Mouse (Mus musculus) G1E (cell line): ENCODE results near the gene Arl14. TPM values are rescaled to one million over a fixed set of nuclear protein-coding genes. Genes with fewer than 3 reads are reported as not detected.

Experiments
- ATAC-seq: 2 replicates; pipeline ENCODE4 v1.8.0; 2016; ENCODE audit warnings: mild to moderate bottlenecking; ENCODE audit not compliant: insufficient number of reproducible peaks, poor library complexity, low FRiP score, severe bottlenecking; ENCODE audit errors: extremely low read depth
- DNase-seq: peaks from one replicate; pipeline ENCODE4 v3.0.0; 2012; ENCODE audit warnings: low spot score
- H3K27me3 ChIP-seq: 2 replicates; pipeline ENCODE4 v1.6.1; 2012; ENCODE audit warnings: mild to moderate bottlenecking, low read length, inconsistent platforms; ENCODE audit not compliant: insufficient read depth
- H3K36me3 ChIP-seq: replicated peaks from 2 replicates; pipeline ENCODE3; 2012; ENCODE audit warnings: mild to moderate bottlenecking, inconsistent platforms
- H3K4me1 ChIP-seq: 2 replicates; pipeline ENCODE4 v1.6.1; 2012; ENCODE audit warnings: low read depth, low read length, inconsistent platforms, mixed read lengths; ENCODE audit not compliant: insufficient read depth
- H3K4me3 ChIP-seq: 2 replicates; pipeline ENCODE4 v1.5.1; 2012; ENCODE audit warnings: low read depth, mild to moderate bottlenecking, inconsistent platforms, low read length, moderate library complexity, mixed read lengths
- H3K9me3 ChIP-seq: replicated peaks from 2 replicates; pipeline ENCODE4 v1.6.1; 2012; ENCODE audit warnings: inconsistent platforms
- CTCF ChIP-seq: IDR thresholded peaks from 2 replicates; pipeline ENCODE4 v1.5.1; 2012; ENCODE audit warnings: low read depth, low read length, inconsistent platforms, mixed read lengths
- GATA1 ChIP-seq: IDR thresholded peaks from 2 replicates; pipeline ENCODE4 v1.6.1; 2012; ENCODE audit warnings: borderline replicate concordance, low read length, inconsistent platforms, mixed read lengths
- GATA2 ChIP-seq: IDR thresholded peaks from 2 replicates; pipeline ENCODE4 v1.6.1; 2012; ENCODE audit warnings: low read depth, low read length, inconsistent platforms, borderline replicate concordance
- POLR2AphosphoS5 ChIP-seq: IDR thresholded peaks from 2 replicates; pipeline ENCODE4 v1.6.1; 2012; ENCODE audit warnings: low read depth, low read length, inconsistent platforms; ENCODE audit not compliant: insufficient replicate concordance
- TAL1 ChIP-seq: conservative IDR thresholded peaks from 2 replicates; pipeline ENCODE4 v1.6.1; 2012; ENCODE audit warnings: low read depth, low read length, inconsistent platforms, mixed read lengths
- polyA plus RNA-seq: library from polyadenylated mRNA; stranded (reverse); fragments of >175 nt; gene quantifications from 2 replicates; pipeline ENCODE4 v1.2.3, GENCODE M21; 2012
- total RNA-seq, 2 experiments: library from RNA; stranded (forward) in 1 of 2; stranded (reverse) in 1 of 2; fragments of 200-1000 nt in 1 of 2; fragments of >200 nt in 1 of 2; fragmentation: Nextera tagmentation in 1 of 2; gene quantifications; 2 replicates each; pipeline ENCODE4 v1.2.3; 2014 to 2017

Gene Arl14
- total and polyA plus RNA-seq, 3 experiments: not detected

DNA sequence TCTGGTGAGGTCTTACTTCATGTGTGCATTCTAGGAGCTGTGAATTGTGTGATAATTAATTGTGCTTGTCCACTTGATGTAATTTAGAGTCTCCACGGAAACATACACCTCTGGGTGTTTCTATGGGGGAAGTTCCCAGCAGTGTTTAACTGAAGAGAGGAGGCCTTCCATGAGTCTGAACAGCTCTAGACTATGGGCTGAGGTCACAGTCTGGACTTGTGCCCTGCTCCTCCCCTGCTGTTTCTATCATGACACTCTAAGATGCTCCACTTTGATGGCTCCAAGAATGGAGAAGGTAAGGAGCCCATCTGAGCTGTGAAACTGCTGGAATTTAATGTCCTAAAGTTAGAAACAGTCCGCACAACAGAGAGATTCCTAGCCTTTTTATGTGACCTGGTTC lies 24.1 kb upstream of the Arl14 start:
- Histone ChIP-seq H3K36me3 (no peaks in the 10 kb centered on the region), H3K27me3 (peaks cover 8% of the 10 kb centered on the region; the same call in 1 of the 2 replicates), H3K4me3 (no peak overlapping the region), H3K4me1 (no peaks in the 10 kb centered on the region), H3K9me3 (no peaks in the 10 kb centered on the region)
- TF ChIP-seq TAL1: no peak
- no peak for TF ChIP-seq GATA2
- TF ChIP-seq CTCF: no peak
- no peak for DNase-seq
- ATAC-seq: no peak

DNA sequence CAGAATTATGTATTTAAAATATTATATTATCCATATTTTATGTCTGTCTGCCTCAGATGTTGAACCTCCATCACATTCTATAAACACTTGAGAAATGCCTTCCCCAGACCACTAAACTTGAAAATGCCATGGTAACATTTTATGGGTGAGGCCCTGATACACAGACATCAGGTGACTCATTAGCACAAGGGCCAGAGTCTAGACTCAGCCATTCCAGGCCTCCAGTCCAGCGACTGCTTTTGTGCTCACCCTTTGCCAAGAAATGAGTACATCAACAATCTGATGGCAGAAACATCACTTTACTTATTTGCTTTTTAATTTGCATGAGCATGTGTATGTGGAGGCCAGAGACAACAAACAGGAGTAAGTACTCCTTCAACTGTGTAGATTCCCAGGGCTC lies 22.0 kb upstream of the Arl14 start:
- no peaks in the 10 kb centered on the region for H3K9me3 ChIP-seq
- H3K4me3 ChIP-seq: no peak overlapping the region
- H3K4me1 ChIP-seq: peaks cover 1% of the 10 kb centered on the region; the same call in 1 of the 2 replicates
- H3K36me3 ChIP-seq: no peaks in the 10 kb centered on the region
- ATAC-seq (no peak), DNase-seq (no peak)
- peaks cover 8% of the 10 kb centered on the region; the same call in 1 of the 2 replicates for H3K27me3 ChIP-seq
- TF ChIP-seq GATA2 (no peak), POLR2AphosphoS5 (no peak)

DNA sequence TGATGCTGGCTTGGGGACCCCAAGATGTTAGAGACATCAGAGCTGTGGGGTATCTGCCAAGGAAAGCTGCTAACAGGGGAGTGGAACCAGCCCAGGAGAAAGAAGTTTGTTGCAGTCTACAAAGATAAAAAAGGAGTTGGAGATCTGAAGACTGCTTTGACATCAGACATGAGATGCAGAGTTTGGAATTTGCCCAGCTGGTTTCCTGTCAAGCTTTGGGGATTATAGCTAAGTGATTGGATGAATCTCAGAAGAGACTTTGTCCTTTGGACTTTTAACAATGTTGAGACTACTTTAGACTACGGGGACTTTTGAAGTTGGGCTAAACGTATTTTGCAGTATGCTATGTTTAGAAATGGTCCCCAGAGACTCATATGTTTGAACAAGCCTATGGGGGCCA lies 21.0 kb upstream of the Arl14 start:
- peaks cover 8% of the 10 kb centered on the region for H3K4me1 ChIP-seq
- no peaks in the 10 kb centered on the region for H3K36me3 ChIP-seq
- no peak overlapping the region for H3K4me3 ChIP-seq
- no peaks in the 10 kb centered on the region for H3K9me3 ChIP-seq
- no peak for ATAC-seq
- no peak for DNase-seq
- H3K27me3 ChIP-seq: peaks cover 8% of the 10 kb centered on the region; the same call in 1 of the 2 replicates
- TF ChIP-seq GATA1 (no peak), POLR2AphosphoS5 (no peak), GATA2 (no peak), TAL1 (no peak), CTCF (no peak)

DNA sequence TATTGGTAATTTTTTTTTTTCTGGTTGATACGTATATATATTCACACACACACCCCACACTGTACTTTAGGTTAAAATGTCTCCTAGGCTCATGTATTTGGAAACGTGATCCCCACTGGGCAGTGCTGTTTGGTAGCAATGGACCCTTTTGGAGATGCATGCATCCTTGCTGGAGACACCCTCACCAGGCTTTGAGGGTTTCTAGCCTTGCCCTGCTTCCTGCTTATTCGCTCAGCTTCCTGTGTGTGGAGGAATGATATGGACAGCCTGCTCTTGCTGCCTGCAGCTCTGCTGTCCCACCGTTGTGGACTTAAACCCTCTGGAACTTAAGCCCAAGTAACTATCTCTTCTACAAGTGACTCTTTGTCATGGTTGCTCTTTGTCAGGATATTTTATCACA lies 19.3 kb upstream of the Arl14 start:
- Histone ChIP-seq H3K4me1 (peaks cover 8% of the 10 kb centered on the region), H3K36me3 (no peaks in the 10 kb centered on the region), H3K9me3 (no peaks in the 10 kb centered on the region), H3K27me3 (peaks cover 13% of the 10 kb centered on the region; the same call in 1 of the 2 replicates), H3K4me3 (no peak overlapping the region)
- TF ChIP-seq GATA1 (no peak), POLR2AphosphoS5 (no peak), GATA2 (no peak), TAL1 (no peak), CTCF (no peak)
- DNase-seq (no peak), ATAC-seq (no peak)

DNA sequence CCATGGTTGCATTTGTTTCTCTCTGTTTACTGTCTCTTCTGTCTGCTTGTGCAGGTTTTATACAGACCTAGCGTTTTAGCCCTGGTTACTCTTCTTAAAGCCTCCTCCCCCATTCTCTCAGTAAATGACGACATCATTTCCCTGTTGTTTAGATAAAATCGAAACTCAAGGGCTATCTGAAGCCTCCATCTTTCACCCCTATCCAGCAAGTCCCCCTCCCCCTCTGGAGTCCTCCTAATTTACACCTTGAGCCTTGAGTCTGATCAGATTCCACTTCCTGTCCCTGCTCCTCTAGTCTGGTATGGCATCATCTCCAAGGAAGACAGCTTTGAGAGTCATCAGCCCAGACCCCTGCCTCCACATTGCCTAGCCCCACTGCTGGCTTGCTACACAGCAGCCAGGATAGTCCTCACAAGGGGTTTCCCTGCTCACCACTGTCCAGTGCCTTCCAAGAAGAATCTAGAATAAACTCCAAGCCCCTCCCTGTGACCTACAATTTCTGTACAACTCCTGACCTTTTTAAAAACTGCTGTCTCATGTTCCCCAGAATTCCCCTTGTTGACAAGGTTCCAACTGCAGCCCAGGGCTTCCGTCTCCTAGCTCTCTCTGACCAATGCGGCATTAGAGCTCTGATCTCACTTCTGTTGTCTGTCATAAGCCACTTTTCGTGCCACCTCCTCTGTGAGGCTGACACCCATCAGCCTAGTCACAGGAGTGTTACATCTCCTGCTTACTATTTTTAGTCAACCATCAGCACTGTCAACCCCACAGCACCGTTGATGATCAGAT lies 16.8 kb upstream of the Arl14 start:
- ATAC-seq (peak; percentile 78), DNase-seq (peak; percentile 2)
- no peak for TF ChIP-seq GATA2
- TF ChIP-seq GATA1: no peak
- TF ChIP-seq TAL1: no peak
- no peak for TF ChIP-seq POLR2AphosphoS5
- TF ChIP-seq CTCF: no peak
- H3K36me3 ChIP-seq: no peaks in the 10 kb centered on the region
- no peaks in the 10 kb centered on the region for H3K9me3 ChIP-seq
- H3K4me3 ChIP-seq: no peak overlapping the region; the same call in 1 of the 2 replicates
- H3K4me1 ChIP-seq: peaks cover 8% of the 10 kb centered on the region
- H3K27me3 ChIP-seq: peaks cover 10% of the 10 kb centered on the region; the same call in 1 of the 2 replicates

DNA sequence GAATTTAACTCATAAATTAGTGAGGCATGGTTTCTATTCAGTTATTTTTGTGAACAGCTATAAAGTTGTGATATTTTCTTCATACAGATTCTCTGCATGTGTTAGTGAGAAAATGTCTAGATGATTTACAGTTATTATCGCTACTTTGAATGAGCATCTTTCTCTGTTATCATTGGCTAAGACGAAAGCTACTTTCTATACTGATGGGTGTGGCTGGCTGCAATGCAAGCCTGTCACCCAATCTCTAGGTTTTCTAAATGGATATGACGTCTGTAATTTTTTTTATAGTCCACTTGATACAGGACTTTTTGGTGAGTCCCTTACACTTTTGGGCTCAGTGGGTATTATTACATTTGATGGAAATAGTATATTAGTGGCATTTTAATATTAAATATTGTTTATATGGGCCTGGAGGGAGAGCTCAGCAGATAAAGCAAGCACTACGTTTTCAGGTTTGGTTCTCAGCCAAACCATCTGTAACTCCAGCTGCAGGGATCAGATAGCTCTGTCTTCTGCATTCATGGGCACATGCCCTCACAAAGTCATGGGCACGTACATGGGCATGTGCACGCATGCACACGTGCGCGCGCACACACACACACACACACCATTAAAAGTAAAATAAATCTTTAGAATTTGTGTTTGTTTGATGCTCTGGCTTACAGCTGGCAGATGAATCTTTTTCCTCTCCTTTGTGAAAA lies 15.9 kb upstream of the Arl14 start:
- DNase-seq: no peak
- Histone ChIP-seq H3K27me3 (0 out of 2 replicates have a peak, but pooled peaks cover 8% of the 10 kb centered on the region), H3K36me3 (no peaks in the 10 kb centered on the region), H3K9me3 (no peaks in the 10 kb centered on the region), H3K4me3 (no peak overlapping the region), H3K4me1 (peaks cover 8% of the 10 kb centered on the region)
- no peak for ATAC-seq
- TF ChIP-seq CTCF (no peak), POLR2AphosphoS5 (no peak), GATA2 (no peak), TAL1 (no peak), GATA1 (no peak)
